Mouse (Mus musculus) right cerebral cortex, postnatal 10 days (tissue): ENCODE data around the gene Fndc1.
A peak's percentile ranks its signal among the peaks of the same experiment; 100 is the strongest.

Experiments used
- DNase-seq, 2 experiments: peaks; one replicate each; pipeline ENCODE4 v3.0.0; 2021; ENCODE audit warnings: low spot score in 2 of 2

Fndc1 gene

GRCm38 (mm10) chr17:7826819-7827515 is at the start of gene Fndc1:
Gene Fndc1, minus strand, starts transcription at chr17:7827302.
- peak; percentile 56 to 73 for DNase-seq

GRCm38 (mm10) chr17:7876541-7876940 is 49.4 kb upstream of the Fndc1 start:
- no peak for DNase-seq

GRCm38 (mm10) chr17:7875941-7876461 is 48.9 kb upstream of the Fndc1 start:
- DNase-seq: no peak

DNA sequence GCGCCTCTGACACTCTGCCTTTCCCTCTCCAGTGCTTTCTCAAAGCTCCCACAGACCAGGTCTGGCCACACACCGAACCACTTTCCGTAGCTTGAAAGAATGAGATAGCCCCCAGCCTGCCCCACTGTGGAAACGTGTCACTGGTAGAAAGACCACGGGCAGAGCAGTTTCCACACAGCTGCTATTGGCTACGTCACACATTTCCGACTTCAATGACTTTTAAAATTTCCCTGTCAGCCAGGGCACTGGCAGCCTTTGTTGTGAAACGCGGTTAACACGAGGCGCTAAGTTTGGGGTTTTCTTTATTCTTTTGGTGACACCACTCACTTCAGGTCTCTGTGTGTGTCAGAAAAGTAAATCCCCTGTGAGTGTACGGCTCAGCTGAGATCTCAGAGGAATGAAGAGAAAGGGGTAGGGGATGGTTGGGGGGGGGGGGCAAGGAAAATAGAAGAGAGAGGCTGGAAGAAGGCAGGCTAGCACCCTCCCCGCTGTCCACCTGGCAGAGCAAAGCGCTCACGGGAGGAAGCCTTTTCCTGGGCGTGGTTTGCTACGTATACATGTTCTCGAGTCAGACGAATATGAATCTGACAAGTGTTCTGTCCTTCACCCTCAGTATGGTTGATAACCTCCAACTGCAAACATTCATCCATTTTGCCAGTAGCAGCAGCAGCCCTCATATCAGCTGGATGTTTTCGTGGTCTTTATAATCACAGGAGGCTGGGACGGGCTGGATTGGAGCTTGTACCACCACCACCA is 47.9 kb upstream of the Fndc1 start:
- no peak for DNase-seq

DNA sequence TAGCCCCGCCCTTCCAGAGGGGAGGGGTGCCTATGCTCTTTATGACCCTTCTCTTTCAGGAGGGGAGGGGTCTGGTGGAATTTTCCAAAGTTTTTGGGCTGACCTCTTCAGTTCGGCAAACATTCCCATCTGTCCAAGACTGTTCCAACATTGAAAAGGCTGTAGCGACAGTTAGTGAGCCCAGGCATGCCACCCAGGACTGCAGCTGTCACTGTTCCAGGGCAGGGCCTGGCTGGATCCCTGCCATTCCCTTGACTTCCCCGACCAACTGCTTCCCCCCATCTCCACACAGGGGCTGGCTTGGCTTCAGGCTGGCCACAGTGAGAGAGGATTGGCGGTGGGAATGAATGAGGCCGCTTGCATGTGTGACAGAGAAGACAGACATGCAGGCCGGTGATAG is 46.3 kb upstream of the Fndc1 start:
- peak in 1 of 2 experiments; percentile 48 for DNase-seq

- DNase-seq: no peak
Observed at GRCm38 (mm10) chr17:7871800-7872199, 44.7 kb upstream of the Fndc1 start.

DNA sequence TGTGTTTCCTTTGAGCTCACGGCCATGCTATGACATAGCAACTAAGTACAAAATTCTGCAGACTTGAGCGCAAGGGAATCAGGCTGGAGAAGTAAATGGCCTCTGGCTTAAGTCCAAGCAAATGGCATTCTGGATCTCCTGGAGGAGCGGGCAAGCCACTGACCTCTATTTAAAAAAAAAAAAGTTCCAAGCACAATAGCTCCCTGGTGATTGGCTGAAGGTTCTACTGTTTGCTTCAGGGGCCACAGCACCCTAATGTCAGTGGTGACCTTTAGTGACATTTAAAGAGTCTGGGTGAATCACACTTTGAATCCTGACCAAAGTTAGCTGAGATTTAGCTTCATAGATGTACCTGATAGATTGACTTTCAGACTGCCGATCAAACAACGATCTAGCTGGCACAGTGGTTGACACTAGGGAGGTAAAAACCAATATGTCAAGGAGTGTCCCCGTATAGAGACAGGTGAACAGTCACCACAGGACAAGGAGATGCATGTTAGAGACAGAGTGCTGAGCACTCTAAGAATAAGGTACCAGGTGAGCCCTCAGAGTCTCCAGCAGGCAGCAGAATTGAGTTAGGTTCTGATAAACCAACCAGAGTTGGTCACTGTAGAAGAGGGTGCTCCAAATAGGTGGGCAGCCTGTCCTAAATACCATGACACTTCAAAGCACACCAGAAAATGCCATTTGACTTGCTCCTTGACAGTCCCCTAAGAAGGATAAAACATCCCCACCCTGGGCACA is 43.9 kb upstream of the Fndc1 start:
- DNase-seq: no peak

GRCm38 (mm10) chr17:7869114-7869513 is 42.0 kb upstream of the Fndc1 start:
- DNase-seq: peak in 1 of 2 experiments; percentile 35

DNA sequence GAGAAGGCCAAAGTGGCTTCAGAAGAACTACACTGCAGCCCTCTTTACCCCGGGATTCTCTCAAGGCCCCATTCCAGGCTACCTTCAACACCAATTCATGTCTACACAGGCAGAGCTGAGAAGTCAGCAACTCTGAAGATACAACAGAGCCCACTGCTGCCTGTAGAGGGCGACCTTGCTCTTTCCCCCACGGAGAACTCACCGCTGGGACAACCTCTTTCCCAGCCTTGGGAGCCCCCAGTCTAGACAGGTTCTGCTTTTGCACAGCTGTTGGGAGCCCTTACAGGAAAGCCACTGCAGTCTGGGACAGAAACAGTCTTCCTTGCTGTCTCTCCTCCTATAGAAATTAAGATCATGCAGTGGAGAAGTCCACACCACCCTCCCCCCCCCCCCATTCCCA is 41.5 kb upstream of the Fndc1 start:
- peak; percentile 77 to 84 for DNase-seq

- no peak for DNase-seq
Observed at GRCm38 (mm10) chr17:7864740-7865139, 37.6 kb upstream of the Fndc1 start.

- peak in 1 of 2 experiments; percentile 72 for DNase-seq
Observed at GRCm38 (mm10) chr17:7863745-7864144, 36.6 kb upstream of the Fndc1 start.

GRCm38 (mm10) chr17:7860845-7861360 is 33.8 kb upstream of the Fndc1 start:
- no peak for DNase-seq

- no peak for DNase-seq
Observed at GRCm38 (mm10) chr17:7857658-7858057, 30.6 kb upstream of the Fndc1 start.

GRCm38 (mm10) chr17:7855851-7856250 is 28.7 kb upstream of the Fndc1 start:
- no peak for DNase-seq

DNA sequence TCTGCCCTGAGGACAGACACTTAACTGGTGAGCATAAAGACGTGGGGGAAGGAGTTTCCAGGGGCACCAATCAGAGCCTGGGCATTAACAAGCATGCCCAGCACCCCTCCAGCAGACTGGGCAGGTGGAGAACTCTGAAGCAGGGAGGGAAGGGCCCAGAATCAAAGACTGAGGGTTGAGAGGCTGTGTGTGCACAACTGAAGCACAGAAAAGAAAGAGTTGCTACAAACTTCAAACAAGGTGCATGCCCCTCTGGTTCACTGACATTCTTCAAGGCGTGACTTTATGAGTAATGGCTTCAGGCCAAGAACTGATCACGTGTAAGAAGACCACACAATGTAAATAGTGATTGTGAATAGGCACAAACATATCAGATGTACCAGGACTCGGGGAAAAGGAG is 24.9 kb upstream of the Fndc1 start:
- DNase-seq: no peak

DNA sequence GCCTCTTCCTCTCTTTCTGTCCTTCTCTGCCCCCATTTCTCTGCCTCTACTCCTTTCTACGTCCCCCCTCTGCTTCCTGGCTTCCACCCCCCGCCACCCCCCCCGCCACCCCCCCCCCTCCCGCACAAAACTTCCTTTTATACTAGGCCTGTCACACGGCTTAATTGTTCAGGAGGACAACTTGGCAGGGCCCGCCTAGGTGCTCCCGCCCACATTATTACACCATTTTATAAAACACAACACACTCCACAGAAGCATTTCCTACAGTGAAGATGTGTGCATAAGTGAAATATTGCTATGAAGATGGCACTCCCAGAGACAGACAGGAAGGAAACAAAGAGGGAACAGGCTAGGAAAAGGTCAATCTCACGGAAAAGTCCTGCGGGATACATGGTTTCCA is 24.4 kb upstream of the Fndc1 start:
- DNase-seq: no peak

GRCm38 (mm10) chr17:7850246-7850645 is 23.1 kb upstream of the Fndc1 start:
- no peak for DNase-seq

DNA sequence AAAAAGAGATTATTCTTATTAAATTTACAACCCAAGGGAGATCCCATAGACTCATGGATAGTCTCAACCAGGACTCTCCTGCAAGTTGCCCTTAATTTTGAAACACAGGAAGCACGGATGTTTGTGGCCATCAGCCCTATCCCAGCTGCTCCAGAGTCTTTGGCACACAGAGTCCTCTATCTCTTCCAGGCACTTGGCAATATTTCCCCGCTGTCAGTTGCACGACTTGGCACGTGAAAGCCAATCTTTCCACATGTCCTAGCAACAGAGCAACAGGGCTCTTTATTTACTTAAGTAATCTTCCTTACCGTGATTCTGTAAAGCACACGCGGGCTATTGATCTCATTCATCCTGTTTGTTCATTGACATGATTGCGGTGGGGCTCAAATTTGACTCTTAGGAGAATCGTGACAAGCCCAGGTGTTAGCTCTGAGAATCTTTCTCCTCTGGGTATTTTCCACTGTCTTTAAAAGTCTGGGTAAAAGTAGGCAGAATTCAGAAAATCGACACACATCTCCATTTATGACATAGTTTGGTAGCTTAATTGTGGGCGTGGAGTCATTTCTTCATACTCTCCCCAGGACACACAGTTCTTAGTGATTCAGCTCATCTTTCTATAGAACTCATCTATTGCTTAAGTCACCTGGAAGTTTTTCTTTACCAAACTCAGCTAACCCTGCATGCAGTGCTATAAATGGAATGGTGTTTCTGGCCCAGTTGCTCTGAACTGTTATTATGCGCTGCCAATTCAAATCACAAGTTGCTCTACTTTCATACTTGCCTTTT is 13.6 kb upstream of the Fndc1 start:
- peak; percentile 54 to 56 for DNase-seq

GRCm38 (mm10) chr17:7827586-7827985 is 484 bp upstream of the Fndc1 start:
- DNase-seq: peak in 1 of 2 experiments; percentile 39

DNA sequence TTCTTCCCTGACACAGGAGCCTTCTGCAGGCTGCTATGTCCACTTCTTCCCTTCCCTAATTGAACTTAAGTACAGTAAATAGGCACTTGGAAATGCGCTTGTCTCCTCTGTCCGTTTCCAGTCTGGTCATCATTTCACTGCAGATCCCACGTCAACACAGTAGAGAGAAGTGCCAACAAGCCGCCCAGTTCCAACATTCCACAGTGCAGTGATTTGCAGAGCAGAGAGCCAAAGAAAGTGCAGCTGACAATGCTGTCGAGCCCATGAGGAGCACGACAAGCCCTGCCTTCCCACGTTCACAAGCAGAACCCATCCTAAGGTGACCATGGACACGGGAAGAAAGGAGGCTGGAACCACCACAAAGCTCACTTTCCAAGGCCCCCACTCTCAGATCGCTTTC is 1.7 kb downstream of the Fndc1 start:
- DNase-seq: no peak

GRCm38 (mm10) chr17:7821553-7822186 is 5.4 kb downstream of the Fndc1 start:
- DNase-seq: peak; percentile 67 to 81
